Mouse (Mus musculus): Measurements from ENCODE around the gene Serinc3.

- no peak for TF ChIP-seq CTCF (IDR thresholded peaks at IDR 0.05; ENCODE audit: borderline replicate concordance, insufficient read depth, low read depth, low read length)
- no peak for TF ChIP-seq POLR2A (IDR thresholded peaks at IDR 0.05; ENCODE audit: borderline replicate concordance, insufficient read depth, low read length)
These were observed 64.6 kb downstream of the Serinc3 start for GRCm38 (mm10) chr2:163580069-163580945.

Data from cerebellum, adult 2 months (tissue).